Mouse (Mus musculus): ENCODE measurements around the gene Tnrc6a. TPM values are rescaled to one million over a fixed set of nuclear protein-coding genes. Genes with fewer than 3 reads are reported as not detected.
A peak's percentile ranks its signal among the peaks of the same experiment; 100 is the strongest.

Tnrc6a gene
- polyA plus RNA-seq, 1 experiment from 2014 or later: 17.7 TPM

DNA sequence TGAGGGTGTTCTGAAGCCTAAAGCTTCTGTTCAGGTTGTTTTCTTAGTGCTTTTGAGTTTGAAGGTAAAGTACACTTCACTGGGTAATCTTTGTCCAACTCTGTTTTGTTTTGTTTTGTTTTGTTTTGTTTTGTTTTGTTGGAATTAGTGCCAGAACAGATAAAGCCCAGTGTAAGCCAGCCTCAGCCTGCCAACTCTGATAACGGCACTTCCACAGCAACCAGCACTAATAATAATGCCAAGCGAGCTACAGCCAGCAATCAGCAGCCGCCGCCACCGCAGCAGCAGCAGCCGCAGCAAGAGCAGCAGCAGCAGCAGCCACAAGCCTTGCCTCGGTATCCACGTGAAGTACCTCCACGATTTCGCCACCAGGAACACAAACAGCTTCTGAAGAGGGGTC is 38.7 kb downstream of the Tnrc6a start:
- no peaks in the 10 kb centered on the region for H3K27me3 ChIP-seq
- no peaks in the 10 kb centered on the region for H3K4me1 ChIP-seq (replicated peaks)
- H3K4me3 ChIP-seq (replicated peaks): no peak overlapping the region
- DNase-seq: peak; percentile 4
- no peak overlapping the region for H3K27ac ChIP-seq
- no peak overlapping the region for H3K9ac ChIP-seq
- no peak for ATAC-seq (ENCODE audit: low read depth)
- H3K36me3 ChIP-seq: peaks cover 68% of the 10 kb centered on the region
- H3K4me2 ChIP-seq: no peak overlapping the region
- 82% methylated on average over 10 of the region's 10 CpGs for WGBS (ENCODE audit: insufficient replicate concordance)
- H3K9me3 ChIP-seq (replicated peaks): no peaks in the 10 kb centered on the region

DNA sequence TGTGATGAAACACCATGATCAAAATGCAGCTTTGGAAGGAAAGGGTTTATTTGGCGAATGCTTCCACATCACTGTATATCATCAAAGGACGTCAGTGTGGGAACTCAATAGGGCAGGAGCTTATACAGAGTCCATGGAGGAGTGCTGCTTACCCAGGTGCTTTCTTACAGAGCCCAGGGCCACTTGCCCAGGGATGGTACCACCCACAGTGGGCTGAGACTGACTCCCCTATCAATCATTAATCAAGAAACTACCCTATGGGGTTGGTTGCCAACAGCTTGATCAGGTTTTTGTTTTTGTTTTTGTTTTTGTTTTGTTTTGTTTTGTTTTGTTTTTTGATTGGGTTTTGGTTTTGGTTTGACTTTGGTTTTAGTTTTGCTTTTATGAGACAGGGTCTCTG is 43.8 kb downstream of the Tnrc6a start:
- Histone ChIP-seq H3K27me3 (no peaks in the 10 kb centered on the region), H3K9me3 (replicated peaks) (no peaks in the 10 kb centered on the region), H3K4me2 (no peak overlapping the region), H3K9ac (no peak overlapping the region), H3K4me1 (replicated peaks) (no peaks in the 10 kb centered on the region), H3K36me3 (peaks cover 97% of the 10 kb centered on the region), H3K4me3 (replicated peaks) (no peak overlapping the region), H3K27ac (no peak overlapping the region)
- WGBS (ENCODE audit: insufficient replicate concordance): 88% methylated on average over 2 of the region's 2 CpGs
- no peak for DNase-seq
- no peak for ATAC-seq (ENCODE audit: low read depth)

DNA sequence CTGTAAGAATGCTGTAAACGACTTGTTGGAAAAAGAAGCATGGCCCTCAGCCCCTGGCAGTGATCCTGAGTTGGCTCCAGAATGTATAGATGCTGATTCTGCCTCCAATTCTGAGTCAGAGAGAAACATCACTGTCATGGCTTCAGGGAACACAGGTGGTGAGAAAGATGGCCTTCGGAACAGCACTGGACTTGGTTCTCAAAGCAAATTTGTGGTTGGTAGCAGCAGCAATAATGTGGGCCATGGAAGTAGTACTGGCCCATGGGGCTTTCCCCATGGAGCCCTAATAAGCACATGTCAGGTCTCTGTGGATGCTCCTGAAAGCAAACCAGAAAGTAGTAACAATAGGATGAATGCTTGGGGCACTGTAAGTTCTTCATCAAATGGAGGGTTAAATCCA is 45.9 kb downstream of the Tnrc6a start:
- DNase-seq: no peak
- no peaks in the 10 kb centered on the region for H3K9me3 ChIP-seq (replicated peaks)
- no peak overlapping the region for H3K9ac ChIP-seq
- H3K4me1 ChIP-seq (replicated peaks): no peaks in the 10 kb centered on the region
- H3K36me3 ChIP-seq: peaks cover 94% of the 10 kb centered on the region
- no peaks in the 10 kb centered on the region for H3K27me3 ChIP-seq
- H3K27ac ChIP-seq: no peak overlapping the region
- H3K4me2 ChIP-seq: no peak overlapping the region
- no peak overlapping the region for H3K4me3 ChIP-seq (replicated peaks)
- no peak for ATAC-seq (ENCODE audit: low read depth)
- 84% methylated on average over 2 of the region's 2 CpGs for WGBS (ENCODE audit: insufficient replicate concordance)

DNA sequence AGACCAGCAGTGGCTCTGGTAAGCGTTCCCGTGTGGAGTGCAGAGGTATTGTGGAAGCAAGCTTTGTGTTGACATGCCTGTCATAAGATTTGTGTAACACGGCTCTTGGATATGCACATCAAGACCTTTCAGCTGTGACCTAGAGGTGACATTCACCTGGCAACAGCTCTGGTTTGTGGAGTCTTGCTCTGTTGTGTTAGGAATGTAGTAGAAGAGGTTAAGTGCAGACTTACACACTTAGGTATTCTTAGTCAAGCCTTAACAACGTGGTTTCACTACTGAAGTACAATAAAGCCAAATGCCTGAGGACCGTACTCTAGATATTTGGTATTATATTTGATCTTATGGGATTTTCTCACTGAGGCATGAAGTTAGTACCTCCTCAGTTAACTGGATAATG is 48.4 kb downstream of the Tnrc6a start:
- Histone ChIP-seq H3K9ac (no peak overlapping the region), H3K27me3 (no peaks in the 10 kb centered on the region), H3K36me3 (peaks cover 89% of the 10 kb centered on the region), H3K9me3 (replicated peaks) (no peaks in the 10 kb centered on the region), H3K4me1 (replicated peaks) (no peaks in the 10 kb centered on the region), H3K27ac (no peak overlapping the region), H3K4me3 (replicated peaks) (no peak overlapping the region), H3K4me2 (no peak overlapping the region)
- WGBS (ENCODE audit: insufficient replicate concordance): 82% methylated on average over 5 of the region's 5 CpGs
- ATAC-seq (ENCODE audit: low read depth) (no peak), DNase-seq (no peak)

DNA sequence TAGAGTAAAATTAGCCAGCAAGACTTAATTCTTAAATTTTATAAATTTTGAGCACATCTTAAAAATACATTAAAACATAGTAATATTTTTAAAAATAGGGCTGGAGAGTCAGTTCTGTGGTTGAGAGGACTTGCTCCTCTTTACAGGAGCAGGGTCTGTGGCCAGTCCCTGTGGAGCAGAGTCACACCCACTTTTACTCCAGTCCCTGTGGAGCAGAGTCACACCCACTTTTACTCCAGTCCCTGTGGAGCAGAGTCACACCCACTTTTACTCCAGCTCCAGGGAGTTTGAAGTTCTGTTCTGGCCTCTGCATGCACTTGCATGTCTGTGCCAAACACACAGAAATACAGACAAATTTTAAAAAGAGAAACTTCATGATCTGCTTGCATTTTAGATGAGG is 53.5 kb downstream of the Tnrc6a start:
- peaks cover 79% of the 10 kb centered on the region for H3K36me3 ChIP-seq

DNA sequence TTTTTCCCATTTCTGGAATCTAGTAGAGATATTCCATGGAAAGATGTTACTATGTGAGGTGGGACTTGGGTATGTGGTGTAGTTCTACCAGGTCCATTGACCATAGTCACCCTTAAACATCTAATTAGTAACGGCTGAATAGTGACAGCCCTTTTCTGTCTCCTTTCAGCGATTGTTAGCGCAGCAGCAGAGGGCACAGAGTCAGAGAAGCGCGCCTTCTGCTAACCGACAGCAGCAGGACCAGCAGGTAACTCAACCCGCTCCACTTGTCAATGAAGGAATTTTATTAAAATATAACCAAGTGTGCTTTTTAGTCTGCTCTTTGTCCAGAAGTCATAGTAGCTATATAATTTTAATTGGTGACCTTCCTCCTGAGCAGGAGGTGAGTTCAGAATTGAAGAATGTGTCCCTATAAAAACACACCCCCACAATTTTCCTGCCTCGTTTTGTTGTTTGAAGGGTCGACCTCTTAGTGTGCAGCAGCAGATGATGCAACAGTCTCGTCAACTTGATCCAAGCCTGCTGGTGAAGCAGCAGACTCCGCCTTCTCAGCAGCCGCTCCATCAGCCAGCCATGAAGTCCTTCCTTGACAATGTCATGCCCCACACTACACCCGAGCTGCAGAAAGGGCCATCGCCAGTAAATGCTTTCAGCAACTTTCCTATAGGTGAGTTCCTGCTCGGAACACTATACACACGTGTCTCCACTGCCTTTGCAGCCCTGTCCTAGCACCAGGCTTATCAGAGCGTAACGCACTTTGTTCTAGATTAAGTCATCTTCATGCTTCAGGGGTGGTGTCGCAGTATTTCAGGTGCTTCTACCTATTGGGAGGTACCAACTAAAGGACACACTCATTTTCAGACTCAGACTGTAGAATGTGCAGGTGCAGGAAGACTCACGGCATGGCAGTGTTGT is 58.4 kb downstream of the Tnrc6a start:
- DNase-seq (no peak), ATAC-seq (ENCODE audit: low read depth) (no peak)
- Histone ChIP-seq H3K27me3 (no peaks in the 10 kb centered on the region), H3K36me3 (peaks cover 88% of the 10 kb centered on the region), H3K9ac (no peak overlapping the region), H3K4me2 (no peak overlapping the region), H3K9me3 (replicated peaks) (no peaks in the 10 kb centered on the region), H3K27ac (no peak overlapping the region), H3K4me1 (replicated peaks) (no peaks in the 10 kb centered on the region; the same call in 1 of the 2 replicates), H3K4me3 (replicated peaks) (no peak overlapping the region)
- 83% methylated on average over 20 of the region's 20 CpGs for WGBS (ENCODE audit: insufficient replicate concordance)

More for the DNA sequence above, 53.5 kb downstream of the Tnrc6a start:
- no peaks in the 10 kb centered on the region for H3K27me3 ChIP-seq
- no peak overlapping the region for H3K4me2 ChIP-seq
- H3K4me3 ChIP-seq (replicated peaks): no peak overlapping the region
- H3K9ac ChIP-seq: no peak overlapping the region
- H3K9me3 ChIP-seq (replicated peaks): no peaks in the 10 kb centered on the region
- no peak overlapping the region for H3K27ac ChIP-seq
- ATAC-seq (ENCODE audit: low read depth): no peak
- no peaks in the 10 kb centered on the region for H3K4me1 ChIP-seq (replicated peaks)
- DNase-seq: no peak

DNA sequence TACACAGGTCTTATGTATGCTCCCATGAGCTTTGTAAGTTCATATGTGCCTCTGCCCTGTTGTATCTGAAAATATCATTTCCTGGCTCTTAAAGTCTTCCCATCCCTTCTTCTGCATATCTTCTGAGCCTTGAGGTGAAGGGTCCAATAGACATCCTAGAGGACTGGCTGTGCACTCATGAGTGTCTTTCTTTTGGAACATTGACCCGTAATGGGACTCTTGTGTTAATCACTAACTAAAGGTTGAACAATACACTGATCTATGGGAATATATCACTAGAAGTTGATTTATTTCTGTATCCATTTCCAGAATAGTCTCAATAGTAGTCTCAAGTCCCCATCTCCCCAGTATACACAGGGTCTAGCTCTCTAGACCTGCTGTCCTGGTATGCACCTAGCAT is 61.2 kb downstream of the Tnrc6a start:
- 84% methylated on average over 1 of the region's 1 CpGs for WGBS (ENCODE audit: insufficient replicate concordance)
- no peak for DNase-seq
- no peak overlapping the region for H3K27ac ChIP-seq
- no peaks in the 10 kb centered on the region; the same call in 1 of the 2 replicates for H3K4me1 ChIP-seq (replicated peaks)
- H3K36me3 ChIP-seq: peaks cover 97% of the 10 kb centered on the region
- no peaks in the 10 kb centered on the region for H3K27me3 ChIP-seq
- ATAC-seq (ENCODE audit: low read depth): no peak
- H3K9me3 ChIP-seq (replicated peaks): no peaks in the 10 kb centered on the region
- no peak overlapping the region for H3K4me2 ChIP-seq
- H3K9ac ChIP-seq: no peak overlapping the region
- H3K4me3 ChIP-seq (replicated peaks): no peak overlapping the region

DNA sequence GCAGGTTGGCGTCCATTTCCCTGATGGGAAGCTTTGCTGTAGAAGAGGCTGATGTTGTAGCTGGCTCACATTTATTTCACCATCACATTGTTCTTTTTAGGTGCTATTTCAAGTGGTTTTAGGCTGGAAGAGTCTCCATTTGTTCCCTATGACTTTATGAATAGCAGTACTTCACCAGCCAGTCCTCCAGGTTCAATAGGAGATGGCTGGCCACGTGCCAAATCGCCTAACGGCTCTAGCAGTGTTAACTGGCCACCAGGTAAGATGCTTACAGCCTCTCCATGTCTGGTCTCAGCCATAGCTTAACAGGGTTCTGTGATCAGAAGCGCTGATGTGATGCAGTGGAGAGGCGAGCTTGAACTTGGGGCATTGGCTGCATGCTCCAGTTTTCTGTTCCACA is 62.8 kb downstream of the Tnrc6a start:
- Histone ChIP-seq H3K4me3 (replicated peaks) (no peak overlapping the region), H3K27ac (no peak overlapping the region), H3K4me1 (replicated peaks) (no peaks in the 10 kb centered on the region; the same call in 1 of the 2 replicates), H3K9me3 (replicated peaks) (no peaks in the 10 kb centered on the region), H3K27me3 (no peaks in the 10 kb centered on the region), H3K9ac (no peak overlapping the region), H3K4me2 (no peak overlapping the region), H3K36me3 (peaks cover 97% of the 10 kb centered on the region)
- DNase-seq (no peak), ATAC-seq (ENCODE audit: low read depth) (no peak)
- WGBS (ENCODE audit: insufficient replicate concordance): 89% methylated on average over 6 of the region's 6 CpGs

DNA sequence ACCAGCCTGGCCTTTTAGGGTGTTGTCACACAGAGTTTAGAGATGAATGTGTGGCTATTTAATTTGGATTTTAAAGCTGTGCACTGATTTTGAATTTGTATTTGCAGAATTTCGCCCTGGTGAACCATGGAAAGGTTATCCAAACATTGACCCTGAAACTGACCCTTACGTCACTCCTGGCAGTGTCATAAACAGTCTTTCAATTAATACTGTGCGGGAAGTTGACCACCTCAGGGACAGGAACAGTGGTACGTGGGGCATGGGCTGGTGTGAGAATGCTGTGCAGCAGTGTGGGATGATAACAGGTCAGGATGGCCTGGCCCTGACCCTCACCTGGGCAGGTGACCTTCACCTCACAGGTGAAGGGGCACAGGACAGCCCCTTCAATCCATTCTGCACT is 63.6 kb downstream of the Tnrc6a start:
- H3K27me3 ChIP-seq: no peaks in the 10 kb centered on the region
- ATAC-seq (ENCODE audit: low read depth) (no peak), DNase-seq (no peak)
- no peak overlapping the region for H3K27ac ChIP-seq
- H3K36me3 ChIP-seq: peaks cover 97% of the 10 kb centered on the region
- H3K4me2 ChIP-seq: no peak overlapping the region
- H3K4me3 ChIP-seq (replicated peaks): no peak overlapping the region
- no peaks in the 10 kb centered on the region for H3K9me3 ChIP-seq (replicated peaks)
- H3K9ac ChIP-seq: no peak overlapping the region
- WGBS (ENCODE audit: insufficient replicate concordance): 78% methylated on average over 4 of the region's 4 CpGs
- no peaks in the 10 kb centered on the region; the same call in 1 of the 2 replicates for H3K4me1 ChIP-seq (replicated peaks)

DNA sequence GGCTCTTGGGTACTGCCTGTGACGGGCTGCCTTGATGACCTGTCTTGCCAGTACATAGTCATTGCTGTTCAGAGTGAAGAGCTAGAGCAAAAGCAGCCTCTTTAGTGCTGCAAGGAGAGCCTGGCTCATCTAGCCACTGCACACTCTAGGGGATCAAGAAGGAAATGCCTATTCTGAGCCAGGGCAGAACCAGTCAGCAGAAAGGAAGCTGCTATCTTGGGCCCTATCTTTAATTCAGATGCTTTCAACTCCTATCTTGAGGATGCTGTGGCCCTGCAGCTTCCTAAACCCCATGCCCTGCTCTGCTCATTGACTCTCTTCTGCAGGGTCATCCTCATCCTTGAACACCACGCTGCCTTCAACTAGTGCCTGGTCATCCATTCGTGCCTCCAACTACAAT is 64.8 kb downstream of the Tnrc6a start:
- H3K9ac ChIP-seq: no peak overlapping the region
- no peaks in the 10 kb centered on the region for H3K27me3 ChIP-seq
- no peak overlapping the region for H3K4me2 ChIP-seq
- WGBS (ENCODE audit: insufficient replicate concordance): 83% methylated on average over 3 of the region's 3 CpGs
- no peak overlapping the region for H3K27ac ChIP-seq
- peaks cover 99% of the 10 kb centered on the region for H3K36me3 ChIP-seq
- DNase-seq (no peak), ATAC-seq (ENCODE audit: low read depth) (no peak)
- no peaks in the 10 kb centered on the region; the same call in 1 of the 2 replicates for H3K4me1 ChIP-seq (replicated peaks)
- H3K4me3 ChIP-seq (replicated peaks): no peak overlapping the region
- no peaks in the 10 kb centered on the region for H3K9me3 ChIP-seq (replicated peaks)

DNA sequence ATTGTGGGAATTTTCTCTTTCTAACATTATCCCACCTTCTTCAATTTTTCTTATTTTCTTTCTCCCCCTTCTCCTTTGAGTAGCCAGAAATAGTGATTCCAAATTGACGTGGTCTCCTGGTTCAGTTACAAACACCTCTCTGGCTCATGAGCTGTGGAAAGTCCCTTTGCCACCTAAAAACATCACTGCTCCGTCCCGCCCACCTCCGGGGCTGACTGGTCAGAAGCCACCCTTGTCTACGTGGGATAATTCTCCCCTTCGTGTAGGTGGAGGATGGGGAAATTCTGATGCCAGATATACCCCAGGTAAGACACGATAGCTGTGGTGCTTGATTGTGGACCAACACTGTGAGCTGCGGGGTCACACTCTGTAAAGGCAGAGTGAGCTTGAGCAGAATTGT is 66.1 kb downstream of the Tnrc6a start:
- H3K9me3 ChIP-seq (replicated peaks): no peaks in the 10 kb centered on the region
- ATAC-seq (ENCODE audit: low read depth) (no peak), DNase-seq (no peak)
- H3K4me3 ChIP-seq (replicated peaks): no peak overlapping the region
- no peak overlapping the region for H3K9ac ChIP-seq
- 81% methylated on average over 8 of the region's 8 CpGs for WGBS (ENCODE audit: insufficient replicate concordance)
- H3K4me2 ChIP-seq: no peak overlapping the region
- H3K27ac ChIP-seq: no peak overlapping the region
- H3K36me3 ChIP-seq: peaks cover 94% of the 10 kb centered on the region
- no peaks in the 10 kb centered on the region; the same call in 1 of the 2 replicates for H3K4me1 ChIP-seq (replicated peaks)
- H3K27me3 ChIP-seq: no peaks in the 10 kb centered on the region

DNA sequence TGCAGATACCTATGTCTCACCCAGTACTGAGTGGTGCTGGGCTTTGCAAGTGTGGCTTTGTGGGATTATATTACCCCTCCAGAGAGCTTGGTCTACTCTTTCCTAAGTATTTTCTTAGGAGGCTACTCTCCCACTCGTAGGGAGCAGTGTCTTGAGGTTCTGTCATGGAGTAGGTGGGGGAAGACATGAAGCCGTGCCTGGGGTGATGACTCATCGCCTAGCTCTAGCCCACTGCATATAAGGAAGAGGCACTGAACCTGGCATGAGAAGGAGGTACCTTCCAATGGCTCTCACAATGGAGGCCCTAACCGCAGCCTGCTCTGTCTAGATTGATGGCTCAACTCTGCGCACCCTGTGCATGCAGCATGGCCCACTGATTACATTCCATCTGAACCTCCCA is 68.0 kb downstream of the Tnrc6a start:
- H3K4me3 ChIP-seq (replicated peaks): no peak overlapping the region
- WGBS (ENCODE audit: insufficient replicate concordance): 72% methylated on average over 5 of the region's 5 CpGs

More for the DNA sequence above, 68.0 kb downstream of the Tnrc6a start:
- peaks cover 80% of the 10 kb centered on the region for H3K36me3 ChIP-seq
- H3K9me3 ChIP-seq (replicated peaks): no peaks in the 10 kb centered on the region
- H3K4me2 ChIP-seq: no peak overlapping the region
- DNase-seq (no peak), ATAC-seq (ENCODE audit: low read depth) (no peak)
- no peaks in the 10 kb centered on the region for H3K4me1 ChIP-seq (replicated peaks)
- H3K27me3 ChIP-seq: no peaks in the 10 kb centered on the region
- H3K27ac ChIP-seq: no peak overlapping the region
- H3K9ac ChIP-seq: no peak overlapping the region
